Mouse (Mus musculus) heart, postnatal 36 days (tissue): ENCODE results near the gene Chat. TPM values are rescaled to one million over a fixed set of nuclear protein-coding genes. Genes with fewer than 3 reads are reported as not detected.
"Not testable (repeated sequence)": the region's sequence is repeated elsewhere in the genome, so short reads cannot be mapped to it uniquely, and the experiment has no call there.

Experiments
- DNase-seq, 2 experiments: peaks; one replicate each; pipeline ENCODE4 v3.0.0; 2021 to 2022
- intact Hi-C: fragments of 180-260 bp; cut with DNase I; formaldehyde crosslinking; loops from one replicate; pipeline ENCODE4 v1.15.1; 2025
- total RNA-seq, 2 experiments: library from RNA; stranded (reverse); gene quantifications; 2 replicates each; pipeline ENCODE4 v1.2.3; 2021

The Chat gene
- total RNA-seq, 2 experiments from 2014 or later: not detected

DNA sequence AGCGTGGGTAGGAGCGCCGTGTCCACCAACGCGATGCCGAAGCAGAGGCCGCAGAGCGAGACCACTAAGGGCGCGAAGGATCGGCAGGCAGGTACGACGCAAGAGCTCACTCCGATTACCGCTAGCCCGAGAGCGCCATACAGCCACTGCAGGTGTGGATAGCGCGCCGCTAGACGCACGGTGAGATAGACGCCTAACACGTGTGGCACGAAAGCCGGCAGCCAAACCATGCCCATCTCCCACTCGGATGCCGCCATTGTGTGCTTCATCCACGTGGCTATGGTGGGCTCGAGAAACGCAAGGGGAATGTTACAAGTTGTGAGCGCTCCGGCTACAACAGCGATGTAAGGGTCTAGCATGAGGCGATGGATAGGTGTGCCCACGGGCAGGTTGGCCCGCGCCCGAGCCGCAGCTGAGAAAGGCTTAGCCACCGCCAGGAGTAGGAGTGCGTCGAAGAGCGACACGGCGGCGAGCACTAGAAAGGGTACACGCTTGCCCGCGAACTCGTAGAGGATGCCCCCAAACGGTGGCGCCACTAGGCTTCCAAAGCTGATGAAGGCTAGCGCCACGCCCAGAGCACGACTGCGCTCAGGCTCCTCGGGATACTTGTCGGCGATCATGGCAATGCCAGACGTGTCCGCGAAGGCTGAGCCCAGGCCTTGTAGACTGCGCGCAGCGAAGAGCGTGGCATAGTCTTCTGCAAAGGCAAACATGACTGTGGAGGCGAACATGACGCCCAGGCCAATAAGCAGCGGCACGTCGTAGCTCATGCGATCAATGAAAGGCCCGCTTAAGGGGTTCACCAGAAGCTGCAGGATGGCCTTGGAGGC lies 2.4 kb downstream of the Chat start:
- intact Hi-C loops: no loop called here
- no peak for DNase-seq

DNA sequence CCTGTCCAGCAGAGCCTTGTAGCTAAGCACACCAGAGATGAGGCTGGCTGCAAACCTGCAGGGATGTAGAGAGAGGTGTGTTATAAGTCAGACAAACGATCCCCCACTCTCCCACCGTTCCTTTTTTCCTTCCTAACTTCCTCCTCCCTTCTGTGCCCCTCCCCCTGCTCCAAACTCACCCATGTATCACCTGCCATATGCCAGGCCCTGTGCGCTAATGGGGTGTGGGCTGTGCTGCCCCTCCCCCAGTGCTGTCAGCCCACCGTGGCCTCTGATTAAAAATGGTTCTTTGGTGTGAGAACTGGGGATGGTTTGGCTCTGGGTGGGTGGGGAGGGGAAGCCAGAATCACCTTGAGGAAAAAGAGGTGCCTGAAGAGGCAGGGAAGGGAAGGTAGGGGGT lies 13.2 kb downstream of the Chat start:
- intact Hi-C loops: no loop called here
- no peak for DNase-seq

DNA sequence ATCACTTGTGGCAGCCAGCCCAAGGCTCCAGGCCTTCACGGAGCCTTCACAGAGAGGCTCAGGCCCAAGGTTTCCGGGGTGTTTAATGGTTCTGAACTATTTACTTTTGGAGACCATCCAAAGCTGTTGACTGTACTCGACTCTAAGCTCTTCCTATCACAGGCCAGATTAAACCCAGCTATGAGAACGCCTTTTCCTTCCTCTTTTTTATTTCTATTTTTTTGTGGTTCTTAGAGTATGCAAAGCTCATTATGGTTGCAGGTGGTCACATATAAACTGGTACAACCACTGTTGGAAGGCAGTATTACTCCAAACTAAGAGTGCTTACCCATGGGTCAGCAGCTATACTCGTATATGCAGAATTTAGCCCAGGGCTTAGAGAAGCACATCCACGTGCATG lies 18.8 kb downstream of the Chat start:
- intact Hi-C loops: no loop called here
- DNase-seq: no peak

DNA sequence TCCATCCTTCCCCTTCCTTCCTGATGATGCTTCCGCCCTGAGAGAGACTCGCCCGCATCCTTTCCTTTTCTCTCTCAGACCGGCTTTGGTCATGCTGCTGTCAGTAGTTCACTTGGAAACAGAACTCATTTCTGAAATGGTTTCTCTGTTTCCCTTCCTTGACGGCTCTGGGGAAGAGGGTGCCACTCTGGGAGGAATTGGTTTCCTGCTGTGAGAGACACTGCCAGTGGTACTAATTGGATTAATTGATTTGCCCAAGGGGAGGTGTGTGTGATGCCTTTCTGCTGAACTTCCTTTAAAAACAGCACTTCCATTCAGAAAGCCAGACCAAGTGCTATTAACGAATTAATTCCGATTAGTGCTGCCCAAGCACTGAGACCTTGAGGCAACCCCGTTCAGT lies 22.3 kb downstream of the Chat start:
- intact Hi-C loops: no loop called here
- DNase-seq: no peak

DNA sequence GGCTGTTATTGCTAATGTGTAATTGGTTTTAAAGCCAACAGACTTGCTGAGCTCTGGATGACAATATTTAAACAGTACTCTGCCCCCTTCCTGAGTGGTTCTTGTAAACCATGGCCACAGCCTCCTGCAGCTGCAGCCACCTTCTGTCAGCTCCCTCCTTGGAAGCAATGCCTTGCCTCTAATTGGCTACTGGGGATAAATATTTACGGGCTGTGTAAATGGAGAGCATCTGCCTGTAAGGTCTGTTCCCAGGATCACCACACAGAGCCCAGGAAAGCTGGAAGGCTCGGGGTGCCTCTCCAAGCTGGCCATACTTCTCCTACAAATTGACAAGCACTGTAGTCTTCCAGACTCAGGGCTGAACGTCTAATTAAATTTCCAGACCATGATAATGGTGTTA lies 26.0 kb downstream of the Chat start:
- intact Hi-C loops: no loop called here

DNA sequence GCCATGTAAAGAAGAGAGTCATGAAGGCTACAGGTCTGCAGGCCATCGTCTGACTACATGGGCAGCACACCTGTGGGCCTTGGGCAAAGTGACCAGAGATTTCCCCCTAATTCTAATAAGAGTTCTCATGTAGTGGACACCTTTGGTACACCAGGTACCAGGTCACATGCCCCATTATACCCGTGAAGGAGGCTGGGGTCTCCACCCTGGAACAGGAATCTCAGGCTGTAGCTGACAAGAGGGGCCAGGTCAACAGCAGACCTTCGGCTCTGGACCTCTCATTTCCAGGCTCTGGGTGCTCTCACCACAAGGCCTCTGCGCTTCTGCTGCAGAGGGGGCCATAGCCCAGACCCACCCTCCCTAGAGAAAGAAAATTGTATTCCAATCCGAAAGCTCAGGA lies 26.5 kb downstream of the Chat start:
- intact Hi-C loops: no loop called here
- DNase-seq: no peak

More for the DNA sequence above, 26.0 kb downstream of the Chat start:
- no peak for DNase-seq

DNA sequence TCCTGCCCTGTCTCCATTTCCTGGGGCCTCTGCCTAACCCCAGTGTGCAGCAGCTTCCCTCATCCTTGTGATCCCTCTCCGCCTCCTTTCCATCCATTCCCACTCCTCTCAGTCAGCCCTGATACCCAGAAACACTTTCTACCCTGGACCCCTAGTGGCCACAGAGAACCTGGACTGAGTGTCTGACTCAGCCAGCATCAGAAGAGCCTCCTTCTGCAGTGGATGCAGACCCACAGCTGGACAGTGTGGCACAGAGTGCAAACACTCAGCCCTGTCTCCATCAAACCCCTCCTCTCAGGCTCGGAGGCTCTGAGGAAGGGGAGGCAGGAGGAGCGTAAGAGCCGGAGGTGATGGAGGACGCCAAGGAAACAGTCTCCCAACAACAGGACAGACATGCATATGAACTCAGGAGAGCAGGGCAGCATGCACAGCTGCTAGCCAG lies 28.4 kb downstream of the Chat start:
- no peak for DNase-seq
- intact Hi-C loops: no loop called here

DNA sequence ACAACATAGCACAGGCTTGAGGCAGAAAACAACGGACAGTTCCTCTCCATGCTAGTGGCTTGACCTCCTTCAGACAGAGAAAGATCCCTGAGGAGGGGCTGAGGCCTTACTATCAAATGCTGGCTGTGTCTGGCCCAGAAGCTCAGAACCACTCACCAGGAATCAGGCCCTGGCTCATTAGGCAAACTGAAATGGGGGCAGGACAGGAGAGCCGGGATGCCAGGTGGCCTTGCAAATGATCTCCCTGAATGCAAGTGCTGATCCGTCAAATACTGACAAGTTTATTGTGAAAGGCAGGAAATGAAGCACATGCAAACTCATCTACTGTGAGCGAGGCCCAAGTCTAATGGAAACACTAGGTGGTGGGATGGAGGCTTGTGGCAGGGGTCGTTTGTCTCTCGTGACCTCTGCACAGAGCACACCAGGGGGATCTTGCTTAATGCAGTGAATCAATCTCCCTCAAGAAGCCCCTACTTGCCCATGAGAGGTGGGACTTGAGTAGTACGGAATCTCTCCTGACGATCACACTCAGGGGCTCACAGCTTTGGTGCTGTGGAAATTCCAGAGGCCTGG lies 36.7 kb downstream of the Chat start:
- intact Hi-C loops: no loop called here

DNA sequence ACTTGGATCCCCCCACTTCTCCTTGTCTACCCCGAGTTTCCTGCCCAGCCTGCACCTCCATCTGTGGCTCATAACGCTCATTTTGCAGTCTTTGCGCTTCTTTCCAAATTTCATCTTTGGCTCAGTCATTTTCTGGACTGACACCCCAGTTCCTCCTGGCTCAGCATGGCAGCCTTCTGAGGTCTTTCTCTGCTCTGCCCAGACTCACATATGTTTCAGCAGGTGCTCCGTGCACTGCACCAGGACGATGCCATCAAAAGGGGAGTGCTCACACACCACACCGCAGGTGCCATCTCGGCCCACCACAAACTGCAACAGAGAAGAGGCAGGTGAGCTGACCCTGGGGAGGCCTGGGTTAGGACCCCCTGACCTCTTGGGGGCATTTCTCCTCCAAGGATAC lies 41.8 kb downstream of the Chat start:
- DNase-seq: no peak
- intact Hi-C loops: no loop called here

More for the DNA sequence above, 36.7 kb downstream of the Chat start:
- no peak for DNase-seq

DNA sequence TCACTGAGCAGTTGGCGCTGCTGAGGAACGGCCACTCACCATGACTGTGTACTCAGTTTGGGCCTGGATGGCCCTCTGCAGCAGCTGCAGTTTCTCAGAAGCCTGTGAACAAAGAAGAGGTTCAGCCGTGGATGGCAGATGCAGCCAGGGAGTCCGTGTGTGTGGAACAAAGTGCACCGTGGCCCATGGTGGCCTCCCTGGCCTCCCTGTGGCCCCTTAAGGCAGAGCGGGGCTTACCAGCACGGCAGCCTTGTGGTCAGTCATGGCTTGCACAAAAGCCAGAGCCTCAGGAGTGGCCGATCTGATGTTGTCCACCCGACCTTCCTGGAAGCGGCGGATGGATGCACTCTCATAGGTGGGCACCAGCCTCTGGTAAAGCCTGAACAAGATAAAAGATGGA lies 47.0 kb downstream of the Chat start:
- DNase-seq: no peak
- intact Hi-C loops: no loop called here

DNA sequence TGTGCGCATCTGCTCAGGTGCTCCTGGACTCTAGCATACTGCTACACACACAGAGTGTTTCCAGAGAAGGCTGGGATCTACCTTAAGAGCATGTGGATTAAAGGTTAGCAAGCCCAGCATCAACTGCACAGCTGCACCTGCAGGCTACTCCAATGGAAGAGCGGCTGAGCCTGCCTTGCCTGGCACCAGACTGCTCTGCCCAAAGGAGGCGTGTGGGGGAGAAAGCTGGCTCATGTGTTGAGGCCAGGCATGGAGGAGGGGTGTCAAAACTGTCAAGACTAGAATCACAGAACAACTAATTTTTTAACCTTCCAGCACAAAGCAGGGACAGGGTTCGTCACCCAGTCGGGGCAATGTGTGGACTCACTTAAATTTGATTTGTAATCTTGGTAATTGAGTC lies 53.7 kb downstream of the Chat start:
- DNase-seq: no peak
- intact Hi-C loops: no loop called here

DNA sequence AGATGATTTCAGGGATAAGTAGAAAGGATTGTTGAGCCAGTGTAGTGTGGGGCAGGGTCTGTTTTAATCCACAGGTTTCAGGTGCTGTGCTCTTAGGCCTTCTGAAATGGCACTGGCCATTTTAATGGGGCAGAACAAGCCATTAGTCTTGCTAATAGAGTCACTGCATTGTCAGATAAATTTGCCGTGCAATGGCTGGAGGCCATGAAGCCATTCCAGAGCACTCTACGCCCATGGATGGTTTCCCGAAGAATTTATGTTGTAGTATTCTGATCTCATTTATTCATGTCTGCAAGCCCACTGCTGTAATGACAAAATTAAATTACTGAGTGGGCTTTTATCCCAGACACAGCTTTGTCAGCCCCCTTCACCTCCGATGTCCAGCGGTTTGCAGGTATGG lies 55.7 kb downstream of the Chat start:
- no peak for DNase-seq
- intact Hi-C loops: no loop called here

DNA sequence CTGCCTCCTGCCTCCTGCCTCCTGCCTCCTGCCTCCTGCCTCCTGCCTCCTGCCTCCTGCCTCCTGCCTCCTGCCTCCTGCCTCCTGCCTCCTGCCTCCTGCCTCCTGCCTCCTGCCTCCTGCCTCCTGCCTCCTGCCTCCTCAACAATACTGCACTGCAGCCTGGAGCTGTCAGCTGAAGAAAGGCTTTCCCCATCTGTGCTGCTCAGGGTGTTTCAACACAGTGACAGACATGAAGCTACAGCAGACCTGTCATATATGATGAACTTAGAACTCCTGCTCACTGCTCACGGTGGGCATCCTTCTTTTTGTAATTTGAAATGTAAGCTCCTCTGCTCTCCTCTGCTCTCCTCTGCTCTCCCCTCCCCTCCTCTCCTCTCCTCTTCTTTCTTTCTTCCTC lies 60.4 kb downstream of the Chat start:
- DNase-seq, intact Hi-C loops: not testable (repeated sequence)

DNA sequence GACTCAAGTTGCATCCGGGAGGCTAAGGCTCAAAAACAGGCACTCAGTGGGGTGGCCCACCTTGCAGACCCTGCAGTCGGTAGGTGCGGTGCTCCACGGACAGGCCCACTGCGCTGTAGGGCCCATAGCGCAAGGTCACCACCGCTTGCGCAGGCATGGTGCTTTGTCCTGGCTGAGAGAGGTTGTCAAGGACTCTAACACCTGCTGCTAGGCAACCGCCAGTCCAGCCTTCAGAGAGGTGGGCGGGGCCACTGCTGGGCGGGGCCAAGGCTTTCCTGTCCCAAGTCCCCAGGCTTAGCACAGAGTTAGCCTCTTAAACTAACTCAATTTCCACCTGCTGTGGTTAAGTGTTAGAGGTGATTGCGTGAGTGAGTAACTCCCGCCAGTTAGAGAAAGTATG lies 77.6 kb downstream of the Chat start, which contains the start of gene 1700024G13Rik:
Gene 1700024G13Rik (minus strand): TSS at position 196 of the 400 bp plus-strand sequence.
- intact Hi-C loops: no loop called here
- DNase-seq: peak in 1 of 2 experiments; percentile 4

DNA sequence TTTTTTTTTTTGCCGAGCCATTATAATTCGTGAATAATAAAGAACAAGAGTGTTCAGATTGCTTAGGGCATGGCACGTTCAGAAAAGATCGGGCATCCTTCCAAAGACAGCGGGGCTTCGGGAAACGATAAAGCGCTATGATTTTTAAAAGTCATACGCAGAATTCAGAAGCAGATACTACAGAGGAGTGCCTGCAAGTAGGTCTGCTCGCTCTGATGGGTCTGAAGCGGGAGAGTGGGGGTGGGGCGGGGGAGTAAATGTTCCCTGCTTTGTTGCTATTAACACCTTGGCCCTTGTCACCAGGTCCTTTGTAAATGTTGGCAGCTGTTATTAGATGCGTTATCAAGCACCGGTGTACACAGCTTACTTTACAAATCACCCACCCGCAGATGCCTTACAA lies 84.2 kb downstream of the Chat start:
- DNase-seq: no peak
- intact Hi-C loops: no loop called here

DNA sequence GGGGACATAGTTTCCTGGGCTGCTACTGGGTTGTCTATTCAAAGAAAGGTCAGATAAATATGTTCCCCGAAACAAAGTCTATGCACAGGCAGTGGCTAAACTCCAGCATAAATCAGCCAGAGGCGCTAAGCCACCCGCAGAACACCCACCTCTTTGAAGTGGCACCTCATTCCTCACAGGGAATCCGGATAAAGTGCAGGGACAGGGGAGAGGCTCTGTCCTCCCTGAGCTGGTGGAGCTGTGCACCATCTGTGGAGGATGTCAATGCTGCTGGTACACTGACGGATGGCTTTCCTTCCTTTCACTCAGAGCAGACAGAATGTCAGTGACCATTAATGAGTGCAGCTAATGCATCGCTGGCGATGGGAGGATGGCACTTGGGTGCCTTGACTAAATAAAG lies 84.7 kb downstream of the Chat start:
- no peak for DNase-seq
- intact Hi-C loops: no loop called here

DNA sequence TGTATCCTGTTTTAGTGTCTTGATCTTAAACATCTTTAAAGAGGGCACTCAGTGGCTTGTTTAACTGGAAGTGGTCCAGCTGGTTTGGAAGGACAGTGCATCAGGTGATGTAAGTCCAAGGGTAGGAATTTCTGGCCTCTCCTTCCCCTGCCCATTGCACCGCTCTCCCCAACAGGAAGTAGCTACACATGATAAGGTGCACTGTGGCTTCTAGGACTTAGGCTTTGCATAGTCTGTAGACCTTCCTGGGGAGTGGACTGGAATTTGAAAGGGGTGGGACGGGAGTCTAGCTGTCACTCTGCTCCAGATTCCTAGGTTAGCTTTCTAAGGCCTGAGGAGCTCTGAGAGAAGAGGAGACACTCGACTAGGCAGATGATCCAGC lies 85.7 kb downstream of the Chat start:
- intact Hi-C loops: no loop called here
- DNase-seq: no peak

DNA sequence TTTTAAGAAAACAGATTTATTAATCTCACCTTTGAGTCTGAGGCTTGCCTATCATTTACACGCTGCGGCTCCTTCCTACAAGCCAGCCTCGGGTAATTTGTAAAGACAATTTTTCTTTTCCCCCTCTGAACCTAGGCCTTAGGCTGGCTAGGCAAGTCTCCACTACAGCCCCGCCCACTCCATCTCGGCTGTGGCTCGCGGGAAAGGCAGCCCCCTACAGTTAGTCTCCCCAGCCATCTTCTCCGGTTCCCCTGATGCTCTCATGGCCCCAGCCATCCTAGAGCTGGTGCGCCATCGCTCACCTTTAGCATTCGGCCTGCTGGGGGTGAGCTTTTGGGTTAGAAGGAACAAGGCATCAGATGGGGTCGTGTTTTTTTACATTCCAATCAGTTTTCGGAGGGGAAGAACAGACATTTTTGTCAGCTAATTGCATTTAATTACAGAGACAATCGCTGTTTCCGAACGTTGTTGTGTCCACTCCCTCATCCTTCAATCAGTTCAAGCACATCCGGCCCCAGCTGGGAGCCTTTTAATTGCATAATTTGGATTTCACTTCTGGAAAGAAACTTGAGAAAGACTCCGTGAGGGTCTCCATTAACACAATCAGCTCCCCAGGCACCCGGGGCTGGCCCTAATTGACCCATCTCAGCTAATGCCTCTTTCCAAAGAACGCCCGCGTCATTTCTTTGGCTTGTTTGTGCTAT lies 86.2 kb downstream of the Chat start:
- no peak for DNase-seq
- intact Hi-C loops: no loop called here

DNA sequence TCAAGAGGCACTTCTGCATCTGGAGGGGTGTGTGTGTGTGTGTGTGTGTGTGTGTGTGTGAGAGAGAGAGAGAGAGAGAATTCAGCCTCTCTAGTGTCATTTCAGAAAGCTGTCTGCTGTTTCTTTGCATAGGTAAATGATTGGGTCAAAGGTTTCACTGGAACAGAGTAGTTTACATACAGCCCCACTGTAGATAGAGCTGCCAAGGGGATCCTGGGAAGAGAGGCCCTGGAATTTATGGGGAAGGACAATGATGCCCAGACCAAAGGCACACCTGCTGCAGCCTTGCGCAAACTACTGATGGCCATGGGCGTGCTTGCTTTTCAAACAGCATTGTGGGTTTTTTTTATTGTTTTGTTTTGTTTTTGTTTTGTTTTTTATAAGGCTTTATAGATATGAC lies 93.3 kb downstream of the Chat start:
- DNase-seq: no peak
- intact Hi-C loops: no loop called here

DNA sequence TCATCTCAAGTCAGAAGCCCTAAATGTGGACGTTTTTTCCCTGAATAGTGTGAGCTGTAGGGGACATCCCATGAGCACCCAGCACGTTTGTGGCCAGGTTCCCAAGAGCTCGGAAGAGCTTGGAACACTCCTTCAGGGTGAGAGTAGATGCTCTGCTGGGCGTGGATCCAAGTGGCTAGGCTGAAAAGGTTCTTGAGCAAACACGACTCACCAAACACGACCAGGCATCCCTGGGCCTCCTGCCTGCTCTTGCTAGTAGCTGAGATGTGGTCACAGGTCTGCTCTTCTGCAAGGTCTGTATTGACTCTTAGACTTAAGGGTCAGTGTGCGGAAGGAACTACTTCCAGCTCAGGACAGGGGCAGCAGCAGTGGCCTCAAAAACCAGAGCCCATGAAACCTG lies 96.0 kb downstream of the Chat start:
- intact Hi-C loops: no loop called here

DNA sequence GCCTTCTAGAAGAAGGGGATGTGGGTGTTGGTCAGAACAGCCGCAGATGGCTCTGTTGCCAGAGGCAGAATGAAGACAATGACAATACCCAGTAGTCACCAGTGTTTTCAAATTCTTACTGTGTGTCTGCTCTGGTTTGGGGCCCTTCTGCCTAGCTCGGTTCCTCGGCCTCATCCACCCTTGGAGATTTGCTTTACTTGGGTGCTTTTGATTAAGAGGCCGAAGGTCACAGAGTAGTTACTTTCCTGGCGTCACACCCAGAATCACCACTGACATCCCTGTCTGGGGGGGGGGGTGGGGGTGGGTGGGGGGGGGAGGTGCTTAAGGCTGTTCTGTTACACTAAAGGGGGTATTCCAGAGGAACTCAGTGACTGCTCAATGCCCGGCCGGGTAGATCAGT lies 101.4 kb downstream of the Chat start:
- intact Hi-C loops: no loop called here
- DNase-seq: no peak

More for the DNA sequence above, 96.0 kb downstream of the Chat start:
- DNase-seq: no peak
